8 mouse cellular contexts compared by ENCODE assay signal in the genomic region with DNA sequence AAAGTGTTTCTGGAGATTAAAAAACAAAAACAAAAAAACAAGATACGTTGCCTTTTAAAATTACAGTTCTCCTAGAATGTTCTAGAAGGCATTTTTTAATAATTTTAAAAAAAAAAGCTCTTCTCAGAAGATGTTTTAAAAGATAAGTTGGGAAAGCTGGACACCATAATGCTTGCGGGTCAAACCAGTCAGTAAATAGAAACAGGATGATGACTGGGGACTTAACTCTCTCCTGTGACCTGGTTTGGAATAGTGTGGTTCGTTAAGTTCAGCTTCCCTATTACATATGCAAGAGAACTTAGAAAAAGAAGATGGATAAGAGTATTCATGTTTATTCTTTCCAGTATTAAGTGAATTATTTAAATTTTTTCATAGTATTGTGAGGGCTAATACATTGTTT. TPM values are rescaled to one million over a fixed set of nuclear protein-coding genes. Genes with fewer than 3 reads are reported as not detected.
DNase-seq lines count a peak whose midpoint lies in the region; ATAC-seq and TF ChIP-seq lines count a peak whose summit lies in the region.

No protein-coding gene starts in this region.

- 2% methylated on average over 3 of the region's 3 CpGs for WGBS in cerebellum, adult 2 months
- 5% methylated on average over 3 of the region's 3 CpGs for WGBS in limb, embryonic 10.5 days
- WGBS in stomach, embryonic 14.5 days = 4% methylated on average over 3 of the region's 3 CpGs

- H3K4me1 ChIP-seq in cerebellum, adult 2 months (ENCODE audit: control insufficient read depth, insufficient read depth, low read length) = 0 out of 2 replicates have a peak, but pooled peaks cover 2% of the 10 kb centered on the region
- H3K4me1 ChIP-seq in limb, embryonic 10.5 days = peaks cover 24% of the 10 kb centered on the region
- peaks cover 13% of the 10 kb centered on the region for H3K4me1 ChIP-seq in stomach, embryonic 14.5 days (ENCODE audit: control insufficient read depth, insufficient read depth, low read length)

- no peak overlapping the region for H3K27ac ChIP-seq in cerebellum, adult 2 months (ENCODE audit: insufficient read depth, low read length)
- H3K27ac ChIP-seq in limb, embryonic 10.5 days = no peak overlapping the region
- H3K27ac ChIP-seq in stomach, embryonic 14.5 days (ENCODE audit: low read length) = no peak overlapping the region

- DNase-seq in cerebellum, adult 2 months = no peak
- DNase-seq in cerebellum, adult 11 months = no peak
- peak; percentile 32 for DNase-seq in retina, embryonic 14.5 days (ENCODE audit: low spot score)
- DNase-seq in retina, postnatal 1 day = no peak
- DNase-seq in limb, embryonic 10.5 days (ENCODE audit: low spot score) = no peak
- no peak for DNase-seq in cerebellum, adult 9-11 months
- DNase-seq in right cerebral cortex, postnatal 4 days = no peak

- H3K9me3 ChIP-seq in limb, embryonic 10.5 days (replicated peaks) = no peaks in the 10 kb centered on the region
- H3K9me3 ChIP-seq in stomach, embryonic 14.5 days (ENCODE audit: control insufficient read depth, low read depth, low read length) = no peaks in the 10 kb centered on the region

- peak overlapping the region; percentile 48 for H3K4me2 ChIP-seq in stomach, embryonic 14.5 days (replicated peaks; ENCODE audit: low read depth, low read length)

- H3K27me3 ChIP-seq in cerebellum, adult 2 months (ENCODE audit: control insufficient read depth, insufficient read depth, low read length) = no peaks in the 10 kb centered on the region
- H3K27me3 ChIP-seq in limb, embryonic 10.5 days (ENCODE audit: low read depth, poor library complexity, severe bottlenecking) = no peaks in the 10 kb centered on the region
- H3K27me3 ChIP-seq in stomach, embryonic 14.5 days (ENCODE audit: control insufficient read depth, insufficient read depth, low read length) = no peaks in the 10 kb centered on the region

- H3K36me3 ChIP-seq in limb, embryonic 10.5 days = no peaks in the 10 kb centered on the region
- no peaks in the 10 kb centered on the region for H3K36me3 ChIP-seq in stomach, embryonic 14.5 days (ENCODE audit: control insufficient read depth, insufficient read depth, low read length)

- no peak for ATAC-seq in stomach, embryonic 14.5 days (ENCODE audit: insufficient number of reproducible peaks, insufficient read depth, low FRiP score, low read depth)

- no peak for TF ChIP-seq CTCF in cerebellum, adult 2 months (IDR thresholded peaks at IDR 0.05; ENCODE audit: borderline replicate concordance, insufficient read depth, low read depth, low read length)

- H3K9ac ChIP-seq in stomach, embryonic 14.5 days (replicated peaks; ENCODE audit: low read depth, low read length) = peak overlapping the region; percentile 89

- no peak for TF ChIP-seq POLR2A in cerebellum, adult 2 months (IDR thresholded peaks at IDR 0.05; ENCODE audit: borderline replicate concordance, insufficient read depth, low read length)

- peak overlapping the region; percentile 96 for H3K4me3 ChIP-seq in cerebellum, adult 2 months (replicated peaks; ENCODE audit: insufficient read depth, low read depth, low read length)
- H3K4me3 ChIP-seq in limb, embryonic 10.5 days = peak overlapping the region; percentile 97
- H3K4me3 ChIP-seq in stomach, embryonic 14.5 days (ENCODE audit: low read depth, low read length) = peak overlapping the region; percentile 72

RNA-seq across cellular contexts. Expression of gene Nfatc3, which starts 1.9 kb away (rescaled TPM):
- polyA plus RNA-seq in cerebellum, adult 2 months (2012; rRNA removed) = 11.1 and 11.6 TPM in 2 replicates
- polyA plus RNA-seq in limb, embryonic 10.5 days (2016; fragmentation: Nextera tagmentation; extraction: Ambion mirVana) = 7.9 TPM in 2 replicates
- 9.6 and 10.5 TPM in 2 replicates for polyA plus RNA-seq in stomach, embryonic 14.5 days (2014; fragmentation: Nextera tagmentation; extraction: Ambion mirVana)

RNA-seq across cellular contexts. Expression of gene Ddx28, which starts 48.8 kb away (rescaled TPM):
- polyA plus RNA-seq in cerebellum, adult 2 months (2012; rRNA removed) = 15.2 and 16.0 TPM in 2 replicates
- polyA plus RNA-seq in limb, embryonic 10.5 days (2016; fragmentation: Nextera tagmentation; extraction: Ambion mirVana) = 22.8 and 23.2 TPM in 2 replicates
- polyA plus RNA-seq in stomach, embryonic 14.5 days (2014; fragmentation: Nextera tagmentation; extraction: Ambion mirVana) = 16.4 and 18.4 TPM in 2 replicates

RNA-seq across cellular contexts. Expression of gene Dpep2nb, which starts 54.7 kb away (rescaled TPM):
- polyA plus RNA-seq in cerebellum, adult 2 months (2012; rRNA removed) = 0.13 TPM in 1 of 2 replicates, not detected in the other
- polyA plus RNA-seq in limb, embryonic 10.5 days (2016; fragmentation: Nextera tagmentation; extraction: Ambion mirVana) = 0.21 TPM in 1 of 2 replicates, not detected in the other
- polyA plus RNA-seq in stomach, embryonic 14.5 days (2014; fragmentation: Nextera tagmentation; extraction: Ambion mirVana) = 0.29 TPM in 1 of 2 replicates, not detected in the other
